Mouse (Mus musculus) MN1 (cell line): ENCODE measurements at regions not wholly inside any gene's neighbourhood (a gene's known extent, or its start where the extent isn't known, plus 50 kb on each side); places are given as distances from the start of the nearest gene placed in this dataset.

Experiments used
- DNase-seq: peaks from one replicate; pipeline ENCODE4 v3.0.0-alpha.2; 2016; ENCODE audit warnings: low spot score

DNA sequence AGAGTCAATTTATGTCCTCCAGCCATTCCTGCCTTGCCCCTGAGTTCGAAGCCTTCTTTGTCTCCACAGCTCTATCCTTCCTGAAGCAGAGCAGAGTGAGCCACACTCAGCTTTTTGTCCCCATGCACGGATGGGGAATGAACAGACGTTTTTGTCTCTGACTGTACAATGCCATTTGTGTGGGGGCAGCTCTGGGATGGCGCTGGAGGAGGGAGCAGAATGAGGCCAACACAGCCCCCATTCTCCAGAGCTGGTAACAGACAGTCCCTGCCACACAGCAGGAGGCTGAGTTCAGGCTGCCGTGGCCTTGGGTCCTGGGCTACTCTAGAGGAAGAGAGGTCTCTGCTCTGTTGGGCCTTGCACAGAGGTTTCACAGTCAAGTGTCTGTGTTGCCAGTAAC is 327.4 kb downstream of the H2al1j start:
- DNase-seq = no peak

DNA sequence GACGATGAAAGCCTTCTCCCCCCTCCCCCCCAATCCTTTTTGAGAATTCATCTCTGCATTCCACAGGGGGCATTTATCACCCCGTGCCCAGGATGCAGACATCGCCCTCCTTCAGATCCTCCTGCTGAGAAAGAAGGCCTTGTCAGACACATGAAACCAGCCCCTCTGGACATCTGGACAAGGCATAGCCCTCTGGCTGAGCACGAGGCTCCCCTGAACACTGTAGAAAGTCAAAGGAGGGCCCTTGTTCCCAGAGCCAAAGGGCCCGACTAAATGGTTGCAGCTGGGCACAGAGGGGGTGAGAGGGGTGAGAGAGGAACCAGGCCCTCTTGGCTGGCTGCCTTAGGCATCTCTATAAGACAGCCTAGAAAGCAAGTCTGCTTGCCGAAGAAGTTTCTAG is 327.8 kb downstream of the H2al1j start:
- no peak for DNase-seq

DNA sequence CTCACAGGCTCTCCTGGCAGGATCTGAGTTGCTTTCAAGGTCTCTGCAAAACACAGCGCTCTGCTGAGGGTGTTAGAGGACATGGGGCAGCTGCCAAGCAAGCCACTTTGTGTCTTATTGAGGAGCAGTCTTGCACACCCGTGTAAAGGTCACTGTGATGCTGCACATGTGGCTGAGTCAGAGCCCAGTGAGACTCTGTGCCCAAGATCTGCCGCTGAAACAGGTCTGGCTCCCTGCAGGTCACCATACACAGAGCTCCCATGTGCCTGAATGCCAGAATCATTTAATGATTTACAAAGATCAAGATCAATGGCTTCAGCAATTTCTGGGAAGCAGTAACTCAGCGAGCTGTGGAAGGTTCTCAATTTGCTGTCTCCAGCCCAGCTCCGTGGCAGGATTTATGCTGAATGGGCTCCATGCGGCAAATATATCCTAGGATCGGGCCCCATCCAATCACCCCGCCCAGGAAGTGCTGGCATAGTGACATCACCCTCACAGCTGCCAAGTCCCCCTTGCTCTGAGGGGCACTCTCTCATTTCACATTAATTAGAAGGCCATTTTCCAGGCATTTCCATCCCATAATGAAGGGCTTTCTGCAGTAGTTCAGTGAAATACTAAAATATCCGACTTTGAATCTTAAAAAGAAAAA is 330.1 kb downstream of the H2al1j start:
- DNase-seq = peak; percentile 14

GRCm38 (mm10) chrX:11663187-11663829 is 335.7 kb downstream of the H2al1j start:
- DNase-seq = no peak

GRCm38 (mm10) chrX:11664330-11665061 is 336.9 kb downstream of the H2al1j start:
- DNase-seq = peak; percentile 32

- no peak for DNase-seq
Measured at GRCm38 (mm10) chrX:11665077-11665974, 337.7 kb downstream of the H2al1j start.

GRCm38 (mm10) chrX:11666517-11666916 is 338.9 kb downstream of the H2al1j start:
- DNase-seq = peak; percentile 17

- no peak for DNase-seq
Measured at GRCm38 (mm10) chrX:11671805-11672204, 344.2 kb downstream of the H2al1j start.

DNA sequence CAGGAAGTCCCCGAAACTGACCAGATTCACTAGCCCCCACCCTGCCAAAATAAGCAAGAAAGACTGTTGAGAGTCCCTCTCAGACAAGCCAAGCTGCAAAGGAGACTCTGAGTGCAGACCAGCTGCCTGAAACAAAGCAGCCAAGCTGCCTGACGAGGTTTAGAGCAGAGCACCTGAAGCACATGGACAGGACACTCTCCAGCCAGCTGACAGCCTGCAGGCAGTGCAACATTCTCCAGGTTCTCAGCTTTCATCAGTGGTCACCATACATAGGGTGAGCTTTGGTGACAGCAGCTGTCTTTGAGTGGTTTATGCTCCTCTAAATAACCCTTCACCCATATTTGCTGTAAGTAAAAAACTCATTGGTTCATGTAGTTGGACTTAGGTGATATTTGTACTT is 350.5 kb downstream of the H2al1j start:
- DNase-seq = no peak

DNA sequence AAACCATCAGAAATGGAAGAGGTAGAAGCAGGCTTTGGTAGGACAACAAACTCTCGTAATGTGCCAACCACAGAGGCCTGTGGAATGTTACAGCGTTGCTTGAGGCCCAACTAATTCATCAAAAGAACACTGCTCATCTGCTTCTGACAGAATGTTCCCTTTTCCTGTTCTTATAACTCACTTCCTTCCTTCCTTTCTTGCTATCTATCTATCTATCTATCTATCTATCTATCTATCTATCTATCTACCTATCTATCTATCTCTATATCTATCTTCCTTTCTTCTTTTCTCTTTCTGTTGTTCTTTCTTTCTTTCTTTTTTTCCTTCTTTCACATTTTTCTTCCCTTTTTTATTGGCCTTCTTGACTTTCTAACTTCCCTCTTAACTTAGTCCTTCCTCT is 353.7 kb downstream of the H2al1j start:
- DNase-seq = no peak

GRCm38 (mm10) chrX:11689989-11690405 is 362.4 kb downstream of the H2al1j start:
- peak; percentile 20 for DNase-seq

DNA sequence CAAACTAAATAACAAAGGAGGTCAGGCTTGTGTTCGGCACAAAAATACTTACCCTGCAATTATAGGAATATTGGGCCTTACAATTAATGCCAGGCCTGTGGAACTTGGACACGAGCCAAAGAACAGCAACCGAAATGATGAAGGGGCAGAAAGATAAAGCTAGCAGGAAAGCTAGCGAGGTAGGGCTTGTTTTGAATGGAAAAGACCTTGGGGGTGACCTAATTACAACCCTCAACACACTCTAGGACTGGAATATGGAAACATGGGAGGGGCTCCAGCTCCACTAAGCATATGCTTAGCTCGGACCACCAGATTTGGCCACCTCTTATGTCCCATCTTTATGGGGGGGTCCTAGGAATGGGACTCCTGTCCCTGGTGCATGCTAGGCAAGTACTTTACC is 362.8 kb downstream of the H2al1j start:
- peak; percentile 27 for DNase-seq

DNA sequence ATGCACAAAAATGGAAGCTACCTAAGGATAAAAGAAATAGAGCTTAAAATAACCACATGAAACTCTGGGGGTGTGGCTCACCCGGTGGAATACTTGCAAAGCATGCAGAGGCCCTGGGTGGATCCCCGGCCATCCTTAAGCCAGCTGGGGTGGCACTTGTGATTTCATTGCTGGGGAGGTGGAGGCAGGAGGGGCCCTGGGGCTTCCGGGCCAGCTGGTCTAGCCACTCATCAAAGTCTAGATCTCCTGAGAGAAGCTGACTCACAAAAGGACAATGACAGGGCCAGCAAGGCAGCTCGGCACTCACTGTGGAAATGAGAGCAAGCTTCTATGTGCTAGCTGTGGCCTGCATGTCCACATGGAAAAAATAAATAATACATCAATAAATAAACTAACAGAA is 363.4 kb downstream of the H2al1j start:
- DNase-seq = no peak

DNA sequence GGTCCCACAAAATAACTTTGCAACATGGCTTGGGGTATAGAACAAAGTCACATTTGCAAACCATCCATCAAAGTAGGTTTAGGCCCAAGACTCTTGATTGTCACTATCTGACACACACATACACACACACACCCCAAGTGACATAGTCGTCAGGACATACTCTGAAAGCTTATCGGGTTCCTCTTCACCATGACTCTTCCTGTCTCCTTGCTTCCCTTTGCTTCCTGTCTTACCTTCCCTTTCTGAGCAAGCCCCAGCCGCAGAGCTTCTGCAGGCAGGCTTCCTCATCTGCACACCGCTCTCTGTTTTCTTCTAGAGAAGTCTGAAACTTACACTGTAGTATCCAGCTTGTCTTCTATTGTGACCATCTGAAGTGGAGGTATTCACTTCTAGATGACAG is 368.9 kb downstream of the H2al1j start:
- no peak for DNase-seq

GRCm38 (mm10) chrX:11701095-11701494 is 373.5 kb downstream of the H2al1j start:
- no peak for DNase-seq

DNA sequence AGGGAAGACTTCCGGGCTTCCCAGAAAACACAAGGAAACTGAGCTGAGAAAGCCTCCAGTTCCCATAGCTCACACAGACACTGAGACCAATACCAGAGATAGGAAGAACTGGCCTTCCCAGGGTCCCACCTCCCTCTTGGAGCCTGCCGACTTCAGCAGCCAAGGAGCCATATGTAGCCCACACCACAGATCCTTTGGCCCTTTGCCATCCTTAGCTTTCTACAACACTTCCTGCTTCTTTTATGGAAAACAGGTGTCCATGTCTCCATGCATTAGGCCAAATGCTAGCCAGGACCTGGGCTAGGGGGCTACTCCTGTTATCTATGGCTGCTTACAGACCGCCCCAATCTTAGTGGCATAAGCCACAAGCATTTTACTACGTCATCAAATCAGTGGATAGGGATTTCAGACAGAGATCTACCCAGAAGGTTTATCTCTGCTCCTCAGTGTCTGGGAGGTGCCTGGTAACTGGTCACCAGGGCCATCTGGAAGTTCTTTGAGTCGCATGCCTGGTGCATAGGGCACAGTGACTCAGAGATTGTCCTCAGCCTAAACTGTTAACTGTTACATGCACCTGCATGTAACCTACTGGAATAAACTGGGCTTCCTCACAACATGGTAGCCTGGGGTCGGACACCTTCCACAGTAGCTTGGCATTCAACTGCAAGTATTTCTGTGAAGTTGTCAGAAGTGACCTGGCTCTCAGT is 378.4 kb downstream of the H2al1j start:
- DNase-seq = peak; percentile 48

GRCm38 (mm10) chrX:11707330-11707729 is 379.7 kb downstream of the H2al1j start:
- no peak for DNase-seq

- DNase-seq = no peak
Measured at GRCm38 (mm10) chrX:11708325-11708724, 380.7 kb downstream of the H2al1j start.

GRCm38 (mm10) chrX:11709326-11709725 is 381.7 kb downstream of the H2al1j start:
- no peak for DNase-seq

GRCm38 (mm10) chrX:11713423-11713822 is 385.8 kb downstream of the H2al1j start:
- no peak for DNase-seq

GRCm38 (mm10) chrX:11716773-11717172 is 389.2 kb downstream of the H2al1j start:
- DNase-seq = no peak

- DNase-seq = no peak
Measured at GRCm38 (mm10) chrX:11718778-11719177, 391.2 kb downstream of the H2al1j start.
